In genomic region chr1:66288987-66289386, GRCm38 (mm10) we compare ENCODE assay signal across 17 mouse cellular contexts.
"Had no signal": no experiment of that assay in that cellular context is flagged by ENCODE, and none has a peak within 500 bp of the region (broad histone marks: within the 10 kb centered on the region; RNA-seq: fewer than 3 reads in every experiment).

No protein-coding gene starts in this region.

- H3K9me3 ChIP-seq: limb, embryonic 15.5 days; liver, embryonic 12.5 days; megakaryocyte, embryonic 14.5 days; midbrain, embryonic 13.5 days; neural tube, embryonic 12.5 days had no signal

- H3K9ac ChIP-seq: limb, embryonic 15.5 days; liver, embryonic 12.5 days; lung, embryonic 14.5 days; midbrain, embryonic 13.5 days; neural tube, embryonic 12.5 days had no signal

- ATAC-seq: liver, embryonic 12.5 days; midbrain, embryonic 13.5 days had no signal

- H3K4me1 ChIP-seq: limb, embryonic 15.5 days; liver, embryonic 12.5 days; megakaryocyte, embryonic 14.5 days had no signal

- H3K36me3 ChIP-seq: limb, embryonic 15.5 days; liver, embryonic 12.5 days; midbrain, embryonic 13.5 days; neural tube, embryonic 12.5 days had no signal

- H3K27ac ChIP-seq: kidney, postnatal 0 days; limb, embryonic 15.5 days; liver, embryonic 12.5 days; macrophage; midbrain, embryonic 13.5 days; neural tube, embryonic 12.5 days had no signal

- H3K4me2 ChIP-seq: limb, embryonic 15.5 days; liver, embryonic 12.5 days; lung, embryonic 14.5 days; midbrain, embryonic 13.5 days; neural tube, embryonic 12.5 days had no signal

- H3K4me3 ChIP-seq: limb, embryonic 15.5 days; liver, embryonic 12.5 days; megakaryocyte, embryonic 14.5 days; midbrain, embryonic 13.5 days; neural tube, embryonic 12.5 days had no signal

- H3K27me3 ChIP-seq: limb, embryonic 15.5 days; liver, embryonic 12.5 days; megakaryocyte, embryonic 14.5 days; midbrain, embryonic 13.5 days; neural tube, embryonic 12.5 days had no signal

- DNase-seq: kidney, postnatal 36 days; layer of hippocampus, adult 9-11 months; layer of hippocampus, postnatal 36 days; lung, embryonic 14.5 days; lung, postnatal 10 days; retina, postnatal 1 day; right cerebral cortex, postnatal 4 days; spleen, adult 18-20 months; thymus, adult 18-20 months; thymus, postnatal 25 days had no signal
